Mouse (Mus musculus) bone marrow, adult 2 months (tissue): ENCODE measurements around the gene Smarca4. TPM values are rescaled to one million over a fixed set of nuclear protein-coding genes. Genes with fewer than 3 reads are reported as not detected.

ENCODE experiments used
- H3K27ac ChIP-seq: fragments of 200-500 bp; 2 replicates; pipeline ENCODE4 v1.5.1; 2012; ENCODE audit warnings: low read depth, mild to moderate bottlenecking, control low read depth, inconsistent platforms, low read length; ENCODE audit not compliant: control insufficient read depth, poor library complexity, insufficient read depth
- H3K4me1 ChIP-seq: fragments of 200-500 bp; 2 replicates; pipeline ENCODE4 v1.6.1; 2011; ENCODE audit warnings: low read length; ENCODE audit not compliant: control insufficient read depth, insufficient read depth
- H3K4me3 ChIP-seq: fragments of 200-500 bp; replicated peaks from 2 replicates; pipeline ENCODE3; 2011; ENCODE audit warnings: mild to moderate bottlenecking, low read depth, low read length, control low read depth; ENCODE audit not compliant: control insufficient read depth
- CTCF ChIP-seq: fragments of 200-500 bp; IDR thresholded peaks from 2 replicates; pipeline ENCODE4 v1.5.1; 2011; ENCODE audit warnings: low read length, control low read depth; ENCODE audit not compliant: control insufficient read depth, insufficient read depth
- POLR2A ChIP-seq: fragments of 200-500 bp; IDR thresholded peaks from 2 replicates; pipeline ENCODE4 v1.6.1; 2011; ENCODE audit warnings: low read depth, mild to moderate bottlenecking, control low read depth, low read length, borderline replicate concordance; ENCODE audit not compliant: control insufficient read depth
- WGBS: fragments of 180-500 bp; shearing (Covaris S2); methylation state at CpG from one replicate; pipeline ENCODE4 v1.1.7; 2018; 5-methylcytosine and 5-hydroxymethylcytosine counted together
- polyA plus RNA-seq: library from polyadenylated mRNA; stranded (reverse); fragments of >200 nt; gene quantifications from 2 replicates; pipeline ENCODE4 v1.2.4, GENCODE M21; 2011; ENCODE audit warnings: low replicate concordance; ENCODE audit not compliant: missing spikeins, insufficient read depth, insufficient read length

The Smarca4 gene
- polyA plus RNA-seq, 1 experiment: 66.3 TPM

- TF ChIP-seq POLR2A (peak; percentile 63; the same call in 1 of the 2 replicates), CTCF (no peak)
- Histone ChIP-seq H3K4me1 (peaks cover 5% of the 10 kb centered on the region; the same call in 1 of the 2 replicates), H3K27ac (peak overlapping the region; percentile 75), H3K4me3 (peak overlapping the region; percentile 71)
- WGBS: under 1% methylated on average over 18 of the region's 18 CpGs
Measured at GRCm38 (mm10) chr9:21724147-21724536, 108.2 kb downstream of the Smarca4 start.

GRCm38 (mm10) chr9:21725224-21726121 lies 109.5 kb downstream of the Smarca4 start:
- H3K4me1 ChIP-seq: peaks cover 6% of the 10 kb centered on the region; the same call in 1 of the 2 replicates
- H3K27ac ChIP-seq: peak overlapping the region; percentile 65
- no peak for TF ChIP-seq POLR2A
- no peak for TF ChIP-seq CTCF
- H3K4me3 ChIP-seq: peak overlapping the region; percentile 71
- 30% methylated on average over 23 of the region's 23 CpGs for WGBS

- Histone ChIP-seq H3K4me3 (no peak overlapping the region), H3K27ac (no peak overlapping the region), H3K4me1 (peaks cover 6% of the 10 kb centered on the region; the same call in 1 of the 2 replicates)
- WGBS: 79% methylated on average over 14 of the region's 14 CpGs
- TF ChIP-seq CTCF: no peak
- TF ChIP-seq POLR2A: no peak
Measured at GRCm38 (mm10) chr9:21726218-21726975, 110.4 kb downstream of the Smarca4 start.

GRCm38 (mm10) chr9:21728261-21728832 lies 112.4 kb downstream of the Smarca4 start:
- 70% methylated on average over 10 of the region's 10 CpGs for WGBS
- H3K27ac ChIP-seq: no peak overlapping the region
- no peak overlapping the region for H3K4me3 ChIP-seq
- H3K4me1 ChIP-seq: peaks cover 6% of the 10 kb centered on the region; the same call in 1 of the 2 replicates
- TF ChIP-seq CTCF (no peak), POLR2A (no peak)

DNA sequence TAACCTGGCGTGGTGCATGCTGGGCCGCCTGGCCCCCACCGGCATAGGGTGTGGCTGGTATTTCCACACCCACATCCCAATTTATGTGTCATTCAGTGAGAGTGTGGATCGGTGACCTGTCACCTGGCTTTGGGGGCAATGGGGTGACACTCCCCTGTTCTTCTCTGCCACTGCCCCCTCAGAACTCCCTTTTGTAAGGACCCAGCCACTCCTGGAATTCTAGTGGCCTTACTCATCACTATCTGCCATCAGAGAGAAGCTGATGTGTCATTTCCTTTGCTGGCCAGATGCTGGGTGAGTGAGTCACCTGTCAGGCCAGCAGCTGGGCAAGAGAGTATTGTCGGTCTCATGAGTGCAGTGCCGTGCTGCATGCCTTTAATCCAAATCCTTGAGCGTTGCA lies 113.3 kb downstream of the Smarca4 start:
- H3K27ac ChIP-seq: no peak overlapping the region
- peaks cover 6% of the 10 kb centered on the region; the same call in 1 of the 2 replicates for H3K4me1 ChIP-seq
- WGBS: 72% methylated on average over 7 of the region's 7 CpGs
- no peak overlapping the region for H3K4me3 ChIP-seq
- TF ChIP-seq CTCF (no peak), POLR2A (no peak)

DNA sequence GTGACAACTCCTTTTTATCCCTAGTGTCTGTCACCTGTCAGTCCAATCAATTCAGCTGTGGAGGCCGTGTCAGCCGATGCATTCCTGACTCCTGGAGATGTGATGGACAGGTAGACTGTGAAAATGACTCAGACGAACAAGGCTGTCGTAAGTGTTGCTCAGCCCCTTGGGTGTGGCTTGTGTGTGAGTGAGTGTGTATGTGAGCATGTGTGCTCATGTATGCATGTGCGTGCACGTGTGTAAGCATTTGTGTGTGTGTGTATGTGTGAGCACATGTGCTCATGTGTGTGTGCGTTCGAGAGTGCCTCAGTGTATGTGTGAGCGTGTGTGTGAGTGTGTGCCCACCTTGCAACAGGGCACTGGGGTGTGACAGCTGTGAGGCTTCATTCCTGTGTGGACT lies 116.3 kb downstream of the Smarca4 start:
- H3K27ac ChIP-seq: no peak overlapping the region
- TF ChIP-seq CTCF (no peak), POLR2A (no peak)
- H3K4me1 ChIP-seq: peaks cover 5% of the 10 kb centered on the region; the same call in 1 of the 2 replicates
- WGBS: 90% methylated on average over 9 of the region's 9 CpGs
- H3K4me3 ChIP-seq: no peak overlapping the region

DNA sequence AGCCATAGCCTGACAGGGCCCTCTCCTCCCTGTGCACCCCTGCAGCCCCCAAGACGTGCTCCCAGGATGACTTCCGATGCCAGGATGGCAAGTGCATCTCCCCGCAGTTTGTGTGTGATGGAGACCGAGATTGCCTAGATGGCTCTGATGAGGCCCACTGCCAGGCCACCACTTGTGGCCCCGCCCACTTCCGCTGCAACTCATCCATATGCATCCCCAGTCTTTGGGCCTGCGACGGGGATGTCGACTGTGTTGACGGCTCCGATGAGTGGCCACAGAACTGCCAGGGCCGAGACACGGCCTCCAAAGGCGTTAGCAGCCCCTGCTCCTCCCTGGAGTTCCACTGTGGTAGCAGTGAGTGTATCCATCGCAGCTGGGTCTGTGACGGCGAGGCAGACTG lies 117.5 kb downstream of the Smarca4 start:
- TF ChIP-seq POLR2A (no peak), CTCF (no peak)
- 96% methylated on average over 17 of the region's 17 CpGs for WGBS
- peaks cover 4% of the 10 kb centered on the region; the same call in 1 of the 2 replicates for H3K4me1 ChIP-seq
- H3K27ac ChIP-seq: no peak overlapping the region
- H3K4me3 ChIP-seq: no peak overlapping the region

GRCm38 (mm10) chr9:21733989-21734388 lies 118.0 kb downstream of the Smarca4 start:
- peaks cover 3% of the 10 kb centered on the region; the same call in 1 of the 2 replicates for H3K4me1 ChIP-seq
- TF ChIP-seq CTCF (no peak), POLR2A (no peak)
- no peak overlapping the region for H3K4me3 ChIP-seq
- H3K27ac ChIP-seq: no peak overlapping the region
- WGBS: 92% methylated on average over 7 of the region's 7 CpGs
